Mouse (Mus musculus) myocyte (in vitro differentiated cells): ENCODE measurements around the gene Als2cl. TPM values are rescaled to one million over a fixed set of nuclear protein-coding genes. Genes with fewer than 3 reads are reported as not detected.

Source experiments
- H3K27me3 ChIP-seq: one replicate; pipeline ENCODE4 v1.6.1; 2011; ENCODE audit not compliant: control insufficient read depth, insufficient read depth, insufficient read length
- H3K36me3 ChIP-seq: one replicate; pipeline ENCODE4 v1.6.1; 2011; ENCODE audit not compliant: control insufficient read depth, insufficient read depth
- H3K4me2 ChIP-seq: one replicate; pipeline ENCODE4 v1.6.1; 2011; ENCODE audit warnings: low read depth, control low read depth
- H3K4me3 ChIP-seq: one replicate; pipeline ENCODE4 v1.5.1; 2011; ENCODE audit warnings: mild to moderate bottlenecking, control low read depth, moderate library complexity
- H3K79me2 ChIP-seq: one replicate; pipeline ENCODE4 v1.6.1; 2011; ENCODE audit not compliant: control insufficient read depth, insufficient read depth
- H3ac ChIP-seq: one replicate; pipeline ENCODE4 v1.6.1; 2011; ENCODE audit not compliant: control insufficient read depth, insufficient read length
- CEBPB ChIP-seq: IDR thresholded peaks from 2 replicates; pipeline ENCODE4 v1.6.1; 2011; ENCODE audit warnings: mild to moderate bottlenecking, moderate library complexity; ENCODE audit not compliant: poor library complexity, insufficient read depth, severe bottlenecking
- E2F4 ChIP-seq: IDR thresholded peaks from one replicate; pipeline ENCODE4 v1.6.1; 2011; ENCODE audit warnings: mild to moderate bottlenecking, control low read depth, moderate library complexity; ENCODE audit not compliant: insufficient read depth
- MAX ChIP-seq: IDR thresholded peaks from one replicate; pipeline ENCODE4 v1.6.1; 2011; ENCODE audit warnings: low read depth, mild to moderate bottlenecking, control low read depth
- MYOD1 ChIP-seq, 3 experiments: IDR thresholded peaks; one replicate each; pipeline ENCODE4 v1.6.1; 2011; ENCODE audit warnings: control low read depth in 2 of 3, low read depth in 2 of 3, mild to moderate bottlenecking in 2 of 3, moderate library complexity in 1 of 3; ENCODE audit not compliant: insufficient read length in 2 of 3, control insufficient read depth in 1 of 3
- MYOG ChIP-seq, 3 experiments: IDR thresholded peaks; one replicate each; pipeline ENCODE4 v1.6.1; 2011; ENCODE audit warnings: control low read depth in 2 of 3, low read depth in 2 of 3, mild to moderate bottlenecking in 2 of 3; ENCODE audit not compliant: insufficient read length in 2 of 3, control insufficient read depth in 1 of 3, insufficient read depth in 1 of 3
- POLR2A ChIP-seq: IDR thresholded peaks from one replicate; pipeline ENCODE4 v1.6.1; 2011; ENCODE audit warnings: low read depth, mild to moderate bottlenecking, control low read depth, moderate library complexity; ENCODE audit not compliant: insufficient read length
- POLR2AphosphoS2 ChIP-seq: IDR thresholded peaks from one replicate; pipeline ENCODE4 v1.6.1; 2011; ENCODE audit warnings: low read depth, control low read depth; ENCODE audit not compliant: insufficient read length
- REST ChIP-seq: IDR thresholded peaks from one replicate; pipeline ENCODE4 v1.6.1; 2011; ENCODE audit warnings: mild to moderate bottlenecking, control low read depth, moderate library complexity; ENCODE audit not compliant: insufficient read depth, insufficient read length
- SRF ChIP-seq: IDR thresholded peaks from one replicate; pipeline ENCODE4 v1.6.1; 2011; ENCODE audit warnings: low read depth; ENCODE audit not compliant: control insufficient read depth, insufficient read length
- TCF12 ChIP-seq: IDR thresholded peaks from one replicate; pipeline ENCODE4 v1.6.1; 2011; ENCODE audit warnings: mild to moderate bottlenecking, control low read depth; ENCODE audit not compliant: poor library complexity, insufficient read depth, severe bottlenecking
- TCF3 ChIP-seq: IDR thresholded peaks from one replicate; pipeline ENCODE4 v1.6.1; 2011; ENCODE audit warnings: low read depth, control low read depth; ENCODE audit not compliant: insufficient read length
- USF1 ChIP-seq: IDR thresholded peaks from one replicate; pipeline ENCODE4 v1.6.1; 2011; ENCODE audit warnings: low read depth, mild to moderate bottlenecking, control low read depth, moderate library complexity
- polyA plus RNA-seq: library from polyadenylated mRNA; unstranded; fragments of >200 nt; fragmentation: generic; extraction: Trizol; gene quantifications from one replicate; pipeline ENCODE4 v1.2.1, GENCODE M21; 2012; ENCODE audit warnings: missing spikeins

Gene Als2cl
- polyA plus RNA-seq, 1 experiment, result 2.5 TPM

DNA sequence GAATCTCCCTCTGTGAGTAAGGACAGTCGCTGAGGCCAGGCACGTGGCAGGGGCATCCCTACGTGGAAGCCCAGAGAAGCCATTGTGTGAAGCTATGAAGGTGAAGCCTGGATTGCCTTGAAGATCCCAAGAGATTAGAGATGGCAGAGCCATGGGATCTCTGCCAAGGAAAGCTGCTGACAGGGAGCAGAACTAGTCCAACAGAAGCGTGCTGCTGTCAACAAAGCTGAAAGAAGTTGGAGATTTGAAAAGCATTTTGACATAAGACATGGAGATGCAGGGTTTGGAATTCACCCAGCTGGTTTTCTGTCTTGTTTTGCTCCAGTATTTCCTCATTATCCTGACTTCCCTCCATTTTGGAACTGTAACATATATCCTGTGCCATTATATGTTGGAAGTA lies 22.6 kb downstream of the Als2cl start:
- no peak for TF ChIP-seq USF1
- no peak for TF ChIP-seq SRF
- no peak for TF ChIP-seq TCF12
- no peak for TF ChIP-seq CEBPB
- TF ChIP-seq MAX, result no peak
- TF ChIP-seq E2F4, result no peak
- TF ChIP-seq POLR2AphosphoS2, result no peak
- no peak for TF ChIP-seq POLR2A
- Histone ChIP-seq H3K79me2 (no peaks in the 10 kb centered on the region), H3K36me3 (no peaks in the 10 kb centered on the region), H3ac (no peak overlapping the region), H3K4me3 (no peak overlapping the region), H3K4me2 (no peak overlapping the region), H3K27me3 (no peaks in the 10 kb centered on the region)

GRCm38 (mm10) chr9:110907201-110907837 lies 27.6 kb downstream of the Als2cl start:
- no peak overlapping the region for H3K4me3 ChIP-seq
- peaks cover 1% of the 10 kb centered on the region for H3K27me3 ChIP-seq
- no peak for TF ChIP-seq CEBPB
- TF ChIP-seq E2F4, result no peak
- no peak for TF ChIP-seq SRF
- no peak for TF ChIP-seq MYOD1 (IDR thresholded peaks at IDR 0.05; ENCODE audit: control insufficient read depth in 1 of 3, insufficient read length in 2 of 3, low read depth in 2 of 3)
- no peak for TF ChIP-seq USF1
- TF ChIP-seq TCF12, result no peak
- no peak for TF ChIP-seq POLR2A
- no peak for TF ChIP-seq POLR2AphosphoS2
- no peak for TF ChIP-seq REST
- no peak for TF ChIP-seq MAX
- no peak for TF ChIP-seq TCF3
- no peak for TF ChIP-seq MYOG (IDR thresholded peaks at IDR 0.05; ENCODE audit: control insufficient read depth in 1 of 3, insufficient read depth in 1 of 3, insufficient read length in 2 of 3, low read depth in 2 of 3)
- no peaks in the 10 kb centered on the region for H3K36me3 ChIP-seq
- no peak overlapping the region for H3ac ChIP-seq
- no peak overlapping the region for H3K4me2 ChIP-seq
- H3K79me2 ChIP-seq, result no peaks in the 10 kb centered on the region

DNA sequence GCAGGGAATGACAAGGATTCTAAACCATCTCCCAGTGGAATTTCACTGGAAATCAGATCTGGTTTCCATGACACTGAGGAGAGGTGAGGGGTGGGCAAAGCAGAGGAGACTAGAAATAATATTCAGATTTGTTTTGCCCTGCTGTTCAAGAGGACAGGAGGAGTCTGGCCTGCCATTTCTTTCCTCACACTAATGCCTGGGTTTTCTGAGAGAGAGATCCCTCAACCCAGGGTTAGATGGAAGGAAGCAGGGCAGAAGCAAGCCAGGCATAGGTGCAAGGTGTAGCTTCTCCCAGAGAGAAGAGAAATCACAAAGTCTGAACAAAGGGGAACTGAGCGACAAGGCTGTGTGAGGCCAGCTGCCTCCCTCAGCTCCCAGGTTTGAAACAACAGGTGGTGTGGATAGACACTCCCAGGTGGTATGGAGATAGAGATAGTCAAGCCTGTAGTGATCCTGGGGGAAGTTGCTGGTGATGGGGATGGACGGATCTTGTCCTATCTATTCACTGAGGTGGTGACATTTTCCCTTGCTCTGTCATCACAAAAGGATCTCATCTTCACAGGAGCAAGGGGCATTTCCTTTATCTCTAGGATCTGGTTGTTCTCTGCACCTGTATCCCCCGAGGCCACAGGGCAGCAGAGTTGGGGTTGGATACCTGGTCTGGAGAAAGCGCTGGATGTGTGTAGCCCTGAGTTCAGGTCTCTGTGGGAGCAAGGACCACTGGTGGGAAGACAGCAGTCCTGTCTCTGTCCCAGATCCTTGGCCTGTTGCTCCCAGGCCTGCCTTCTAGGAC lies 28.4 kb downstream of the Als2cl start:
- no peaks in the 10 kb centered on the region for H3K79me2 ChIP-seq
- H3K36me3 ChIP-seq, result no peaks in the 10 kb centered on the region
- no peak overlapping the region for H3K4me2 ChIP-seq
- no peak overlapping the region for H3K4me3 ChIP-seq
- H3K27me3 ChIP-seq, result peaks cover 4% of the 10 kb centered on the region
- TF ChIP-seq MYOG (IDR thresholded peaks at IDR 0.05; ENCODE audit: control insufficient read depth in 1 of 3, insufficient read depth in 1 of 3, insufficient read length in 2 of 3, low read depth in 2 of 3) (no peak), POLR2A (no peak), REST (no peak), SRF (no peak), USF1 (no peak), MAX (no peak), CEBPB (no peak), TCF12 (no peak), POLR2AphosphoS2 (no peak), E2F4 (no peak), MYOD1 (IDR thresholded peaks at IDR 0.05; ENCODE audit: control insufficient read depth in 1 of 3, insufficient read length in 2 of 3, low read depth in 2 of 3) (no peak), TCF3 (no peak)
- H3ac ChIP-seq, result no peak overlapping the region

GRCm38 (mm10) chr9:110908631-110909016 lies 29.0 kb downstream of the Als2cl start:
- no peak for TF ChIP-seq USF1
- peaks cover 7% of the 10 kb centered on the region for H3K27me3 ChIP-seq
- H3K4me2 ChIP-seq, result no peak overlapping the region
- no peaks in the 10 kb centered on the region for H3K79me2 ChIP-seq
- no peak overlapping the region for H3K4me3 ChIP-seq
- H3K36me3 ChIP-seq, result no peaks in the 10 kb centered on the region
- H3ac ChIP-seq, result no peak overlapping the region

- no peaks in the 10 kb centered on the region for H3K79me2 ChIP-seq
- TF ChIP-seq SRF (no peak), TCF3 (no peak)
- no peak overlapping the region for H3ac ChIP-seq
- no peak overlapping the region for H3K4me2 ChIP-seq
- no peak overlapping the region for H3K4me3 ChIP-seq
- H3K36me3 ChIP-seq, result no peaks in the 10 kb centered on the region
- peaks cover 8% of the 10 kb centered on the region for H3K27me3 ChIP-seq
Measured at GRCm38 (mm10) chr9:110909371-110909967, 29.8 kb downstream of the Als2cl start.
